30 mouse cellular contexts compared by ENCODE assay signal in the genomic region with DNA sequence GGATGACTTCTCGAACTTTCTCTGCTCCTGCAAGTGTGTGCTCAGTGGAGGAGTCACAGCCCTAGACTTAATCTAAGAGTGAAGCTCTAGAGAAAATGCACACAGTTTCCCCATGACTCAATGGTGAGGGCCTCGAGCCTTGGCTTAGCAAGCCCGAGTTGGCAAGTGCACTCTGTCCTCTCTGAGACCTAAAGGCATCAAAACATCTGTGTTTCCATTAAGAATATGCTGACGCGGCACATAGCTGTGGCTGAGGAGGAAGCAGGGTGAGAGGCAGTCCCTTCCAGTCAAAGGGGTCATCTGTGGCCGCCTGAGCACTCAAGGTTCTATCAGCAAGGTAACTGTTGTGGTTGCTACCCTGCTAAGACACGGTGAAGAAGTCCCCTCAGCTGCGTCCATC. TPM values are rescaled to one million over a fixed set of nuclear protein-coding genes. Genes with fewer than 3 reads are reported as not detected.
DNase-seq lines count a peak whose midpoint lies in the region; ATAC-seq lines count a peak whose summit lies in the region.
"Had no signal": no experiment of that assay in that cellular context is flagged by ENCODE, and none has a peak within 500 bp of the region (broad histone marks: within the 10 kb centered on the region; RNA-seq: fewer than 3 reads in every experiment).

No protein-coding gene starts in this region.

- no peak overlapping the region for H3K4me3 ChIP-seq in embryonic facial prominence, embryonic 12.5 days
- no peak overlapping the region for H3K4me3 ChIP-seq in embryonic facial prominence, embryonic 10.5 days
- H3K4me3 ChIP-seq: heart, embryonic 10.5 days; heart, embryonic 15.5 days; hindbrain, embryonic 12.5 days; intestine, embryonic 15.5 days; liver, embryonic 12.5 days; megakaryocyte, embryonic 14.5 days; midbrain, embryonic 12.5 days; myocyte; neural tube, embryonic 13.5 days had no signal

- H3K4me1 ChIP-seq in embryonic facial prominence, embryonic 12.5 days: 0 out of 2 replicates have a peak, but pooled peaks cover 2% of the 10 kb centered on the region
- 0 out of 2 replicates have a peak, but pooled peaks cover 6% of the 10 kb centered on the region for H3K4me1 ChIP-seq in embryonic facial prominence, embryonic 10.5 days
- H3K4me1 ChIP-seq: heart, embryonic 15.5 days; hindbrain, embryonic 12.5 days; intestine, embryonic 15.5 days; liver, embryonic 12.5 days; midbrain, embryonic 12.5 days; neural tube, embryonic 13.5 days had no signal

- no peaks in the 10 kb centered on the region for H3K27me3 ChIP-seq in embryonic facial prominence, embryonic 12.5 days
- H3K27me3 ChIP-seq in embryonic facial prominence, embryonic 10.5 days (replicated peaks; ENCODE audit: low read depth, poor library complexity, severe bottlenecking): 0 out of 2 replicates have a peak, but pooled peaks cover under 1% of the 10 kb centered on the region
- H3K27me3 ChIP-seq: heart, embryonic 15.5 days; hindbrain, embryonic 12.5 days; intestine, embryonic 15.5 days; midbrain, embryonic 12.5 days; neural tube, embryonic 13.5 days had no signal

- H3K4me2 ChIP-seq in embryonic facial prominence, embryonic 12.5 days (replicated peaks): no peak overlapping the region
- H3K4me2 ChIP-seq: heart, embryonic 15.5 days; hindbrain, embryonic 12.5 days; intestine, embryonic 15.5 days; liver, embryonic 12.5 days; midbrain, embryonic 12.5 days; neural tube, embryonic 13.5 days had no signal

- H3K36me3 ChIP-seq in embryonic facial prominence, embryonic 12.5 days: no peaks in the 10 kb centered on the region
- no peaks in the 10 kb centered on the region for H3K36me3 ChIP-seq in embryonic facial prominence, embryonic 10.5 days (replicated peaks)
- H3K36me3 ChIP-seq: heart, embryonic 10.5 days; heart, embryonic 15.5 days; hindbrain, embryonic 12.5 days; intestine, embryonic 15.5 days; liver, embryonic 12.5 days; midbrain, embryonic 12.5 days; neural tube, embryonic 13.5 days had no signal

- H3K9ac ChIP-seq in embryonic facial prominence, embryonic 12.5 days: no peak overlapping the region
- H3K9ac ChIP-seq: heart, embryonic 15.5 days; hindbrain, embryonic 12.5 days; intestine, embryonic 15.5 days; liver, embryonic 12.5 days; liver, postnatal 0 days; midbrain, embryonic 12.5 days; neural tube, embryonic 13.5 days had no signal

- H3K9me3 ChIP-seq in embryonic facial prominence, embryonic 12.5 days: no peaks in the 10 kb centered on the region
- no peaks in the 10 kb centered on the region for H3K9me3 ChIP-seq in embryonic facial prominence, embryonic 10.5 days
- H3K9me3 ChIP-seq: heart, embryonic 10.5 days; heart, embryonic 15.5 days; hindbrain, embryonic 12.5 days; intestine, embryonic 15.5 days; liver, embryonic 12.5 days; megakaryocyte, embryonic 14.5 days; midbrain, embryonic 12.5 days; neural tube, embryonic 13.5 days had no signal

- 0 out of 2 replicates have a peak, but pooled peaks have one; percentile 28 for ATAC-seq in embryonic facial prominence, embryonic 12.5 days (ENCODE audit: insufficient number of reproducible peaks, insufficient read depth, low FRiP score, low TSS enrichment)
- ATAC-seq: forebrain, embryonic 14.5 days; hindbrain, postnatal 0 days; intestine, embryonic 15.5 days; liver, embryonic 12.5 days; liver, postnatal 0 days had no signal

- no peak overlapping the region for H3K27ac ChIP-seq in embryonic facial prominence, embryonic 12.5 days
- H3K27ac ChIP-seq in embryonic facial prominence, embryonic 10.5 days (replicated peaks): no peak overlapping the region
- H3K27ac ChIP-seq: heart, embryonic 10.5 days; heart, embryonic 15.5 days; hindbrain, embryonic 12.5 days; hindbrain, postnatal 0 days; intestine, embryonic 15.5 days; kidney, postnatal 0 days; liver, embryonic 12.5 days; midbrain, embryonic 12.5 days; neural tube, embryonic 13.5 days had no signal

- intact Hi-C loops in heart, postnatal 14 days (cut with DNase I): no loop called here

- DNase-seq in embryonic facial prominence, embryonic 10.5 days (ENCODE audit: low spot score): no peak
- peak; percentile 91 for DNase-seq in heart, adult 11 months
- no peak for DNase-seq in heart, postnatal 14 days
- peak; percentile 45 for DNase-seq in fat pad, adult 2 months (ENCODE audit: extremely low read depth, low read depth, low spot score)
- DNase-seq in lung, postnatal 36 days: no peak
- DNase-seq in neural tube, embryonic 10.5 days (ENCODE audit: extremely low spot score, low spot score): no peak
- DNase-seq: adrenal gland, postnatal 14 days; cerebellum, adult 11-12 months; cerebellum, postnatal 10 days; heart, postnatal 36 days; kidney, adult 8-10 months; layer of hippocampus, postnatal 36 days; left cerebral cortex, postnatal 4 days; liver, postnatal 0 days; lung, postnatal 4 days; thymus, postnatal 4 days had no signal

- 76% methylated on average over 8 of the region's 8 CpGs for WGBS in embryonic facial prominence, embryonic 12.5 days
- 76% methylated on average over 8 of the region's 8 CpGs for WGBS in embryonic facial prominence, embryonic 10.5 days

RNA-seq across cellular contexts. Expression of a gene that starts 8.9 kb away (rescaled TPM):
- 3.4 TPM in 2 replicates for polyA plus RNA-seq in embryonic facial prominence, embryonic 12.5 days (2016; fragmentation: Nextera tagmentation; extraction: Ambion mirVana)
- 1.8 and 2.1 TPM in 2 replicates for polyA plus RNA-seq in embryonic facial prominence, embryonic 10.5 days (2016; fragmentation: Nextera tagmentation; extraction: Ambion mirVana)
- total RNA-seq in heart, postnatal 14 days (2021): under 1 TPM; 0.73 to 0.98 TPM
- total RNA-seq: granulocyte monocyte progenitor cell, adult 5-6 weeks had no signal

RNA-seq across cellular contexts. Expression of a gene that starts 53.7 kb away (rescaled TPM):
- 30.4 and 31.2 TPM in 2 replicates for polyA plus RNA-seq in embryonic facial prominence, embryonic 12.5 days (2016; fragmentation: Nextera tagmentation; extraction: Ambion mirVana)
- polyA plus RNA-seq in embryonic facial prominence, embryonic 10.5 days (2016; fragmentation: Nextera tagmentation; extraction: Ambion mirVana): 29.7 TPM in 2 replicates
- 10 to 100 TPM; 23.3 to 23.4 TPM for total RNA-seq in heart, postnatal 14 days (2021)

Comparison
In these comparisons a context has a peak if more than half of its experiments do, and no peak if none do; other contexts are left out.
1. DNase-seq: peak in heart, adult 11 months (single experiment) and fat pad, adult 2 months (single experiment); none in embryonic facial prominence, embryonic 10.5 days (single experiment), heart, postnatal 14 days (0 of 2), lung, postnatal 36 days (single experiment) and neural tube, embryonic 10.5 days (single experiment).